Mouse (Mus musculus): ENCODE measurements around the gene Mbd3.

DNA sequence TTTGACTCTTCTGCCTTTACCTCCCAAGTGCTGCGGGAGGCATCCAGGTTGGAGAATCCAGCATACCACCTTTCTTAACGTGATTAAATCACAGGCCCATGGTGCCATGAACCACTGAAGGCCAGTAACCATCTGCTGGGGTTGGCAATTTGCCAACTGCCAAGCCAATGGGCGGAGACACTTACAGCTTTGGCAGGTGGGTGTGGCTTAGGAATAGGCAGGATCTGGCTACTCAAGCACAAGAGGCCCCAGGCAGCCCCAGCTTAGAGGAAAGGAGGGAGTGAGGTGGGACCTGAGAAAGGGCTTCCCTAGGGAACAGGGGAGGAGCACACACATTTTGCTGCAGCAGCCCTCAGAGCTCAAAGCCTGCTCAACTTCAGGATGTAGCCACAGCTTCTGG is 19.0 kb upstream of the Mbd3 start:
- TF ChIP-seq CTCF (IDR thresholded peaks at IDR 0.05; ENCODE audit: extremely low read depth, insufficient read depth, insufficient read length, insufficient replicate concordance) (no peak), POLR2A (IDR thresholded peaks at IDR 0.05; ENCODE audit: low read depth, low read length) (no peak)

Data from spleen, adult 2 months (tissue).